In the genomic region with DNA sequence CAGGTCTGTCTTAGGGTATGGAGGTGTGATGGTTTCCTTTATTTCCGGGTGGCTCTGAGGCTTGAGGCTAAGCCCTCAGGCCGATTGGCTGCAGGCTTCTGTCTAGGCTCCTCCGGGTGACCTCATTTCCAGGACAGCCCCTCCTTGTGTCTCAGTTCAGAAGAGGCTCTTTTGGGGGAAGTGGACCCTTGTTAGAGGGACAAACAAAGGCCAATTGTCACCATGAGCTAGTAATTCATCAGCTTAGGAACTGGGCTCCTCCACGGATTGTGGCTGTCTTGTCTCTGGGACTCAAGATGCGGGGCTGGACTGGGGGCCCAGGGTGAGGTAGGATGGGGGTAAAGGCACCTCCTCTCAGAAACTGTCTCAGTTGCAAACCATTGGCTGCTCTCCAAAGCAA, we compare ENCODE assay signal across 19 mouse cellular contexts. TPM values are rescaled to one million over a fixed set of nuclear protein-coding genes. Genes with fewer than 3 reads are reported as not detected.
DNase-seq lines count a peak whose midpoint lies in the region; ATAC-seq and TF ChIP-seq lines count a peak whose summit lies in the region.
"Had no signal": no experiment of that assay in that cellular context is flagged by ENCODE, and none has a peak within 500 bp of the region (broad histone marks: within the 10 kb centered on the region; RNA-seq: fewer than 3 reads in every experiment).

No protein-coding gene starts in this region.

- no peak for TF ChIP-seq CTCF in liver, postnatal 0 days (IDR thresholded peaks at IDR 0.05; ENCODE audit: low read depth)
- no peak for TF ChIP-seq CTCF in brain, embryonic 14.5 days (IDR thresholded peaks at IDR 0.05; ENCODE audit: borderline replicate concordance, extremely low read depth, insufficient read depth, insufficient read length)
- no peak for TF ChIP-seq CTCF in layer of hippocampus, adult 2 months (conservative IDR thresholded peaks at IDR 0.05)

- H3K4me3 ChIP-seq in heart, embryonic 10.5 days = no peak overlapping the region
- no peak overlapping the region for H3K4me3 ChIP-seq in liver, embryonic 12.5 days
- no peak overlapping the region for H3K4me3 ChIP-seq in liver, postnatal 0 days (ENCODE audit: low read depth, low read length)
- H3K4me3 ChIP-seq in embryonic facial prominence, embryonic 14.5 days (ENCODE audit: low read depth, low read length) = no peak overlapping the region
- H3K4me3 ChIP-seq in layer of hippocampus, adult 2 months = no peak overlapping the region
- H3K4me3 ChIP-seq: embryonic facial prominence, embryonic 15.5 days; heart, embryonic 12.5 days; kidney, embryonic 15.5 days; limb, embryonic 15.5 days had no signal

- no peak for ATAC-seq in liver, embryonic 12.5 days
- ATAC-seq in liver, postnatal 0 days = no peak
- no peak; the same call in 1 of the 2 replicates for ATAC-seq in embryonic facial prominence, embryonic 14.5 days (ENCODE audit: low read depth)
- ATAC-seq: inflammation-experienced regulatory T-cells, adult 6 months had no signal

- intact Hi-C loops in heart, postnatal 14 days (cut with DNase I) = no loop called here

- H3K9me3 ChIP-seq in heart, embryonic 10.5 days = no peaks in the 10 kb centered on the region
- H3K9me3 ChIP-seq in liver, embryonic 12.5 days (replicated peaks) = no peaks in the 10 kb centered on the region
- H3K9me3 ChIP-seq in liver, postnatal 0 days (ENCODE audit: low read length) = no peaks in the 10 kb centered on the region
- H3K9me3 ChIP-seq in embryonic facial prominence, embryonic 14.5 days (ENCODE audit: control insufficient read depth, low read length) = no peaks in the 10 kb centered on the region
- H3K9me3 ChIP-seq: embryonic facial prominence, embryonic 15.5 days; heart, embryonic 12.5 days; kidney, embryonic 15.5 days; limb, embryonic 15.5 days had no signal

- 0 out of 2 replicates have a peak overlapping the region, but pooled peaks have one; percentile 23 for H3K27ac ChIP-seq in heart, embryonic 10.5 days
- H3K27ac ChIP-seq in liver, embryonic 12.5 days = no peak overlapping the region
- H3K27ac ChIP-seq in liver, postnatal 0 days (ENCODE audit: low read depth) = no peak overlapping the region
- 0 out of 2 replicates have a peak overlapping the region, but pooled peaks have one; percentile 22 for H3K27ac ChIP-seq in embryonic facial prominence, embryonic 14.5 days (replicated peaks; ENCODE audit: low read depth, low read length)
- H3K27ac ChIP-seq in layer of hippocampus, adult 2 months = no peak overlapping the region
- H3K27ac ChIP-seq: stomach, postnatal 0 days had no signal

- H3K9ac ChIP-seq in liver, embryonic 12.5 days = peak overlapping the region; percentile 3; the same call in 1 of the 2 replicates
- no peak overlapping the region for H3K9ac ChIP-seq in liver, postnatal 0 days (replicated peaks)
- no peak overlapping the region for H3K9ac ChIP-seq in embryonic facial prominence, embryonic 14.5 days (ENCODE audit: low read depth, low read length)
- H3K9ac ChIP-seq: embryonic facial prominence, embryonic 15.5 days; heart, embryonic 12.5 days; kidney, embryonic 15.5 days; limb, embryonic 15.5 days had no signal

- 50% methylated on average over 5 of the region's 5 CpGs for WGBS in heart, embryonic 10.5 days
- WGBS in liver, embryonic 12.5 days (ENCODE audit: insufficient replicate concordance) = 50% methylated on average over 5 of the region's 5 CpGs
- 58% methylated on average over 5 of the region's 5 CpGs for WGBS in liver, postnatal 0 days (ENCODE audit: insufficient replicate concordance)
- WGBS in embryonic facial prominence, embryonic 14.5 days = 32% methylated on average over 5 of the region's 5 CpGs

- DNase-seq in heart, embryonic 10.5 days (ENCODE audit: low spot score) = no peak
- no peak for DNase-seq in heart, postnatal 14 days
- DNase-seq in liver, postnatal 0 days = no peak
- peak; percentile 49 for DNase-seq in brain, embryonic 14.5 days (ENCODE audit: low read depth)
- DNase-seq in embryonic facial prominence, embryonic 14.5 days (ENCODE audit: low spot score) = peak; percentile 60
- no peak for DNase-seq in layer of hippocampus, adult 2 months (ENCODE audit: low spot score in 2 of 2)
- no peak for DNase-seq in MN1 (ENCODE audit: low spot score)
- DNase-seq: adrenal gland, postnatal 25 days; cerebellum, adult 11-12 months; cerebellum, postnatal 25 days; lung, postnatal 4 days; right cerebral cortex, postnatal 4 days had no signal

- no peak overlapping the region for H3K4me2 ChIP-seq in liver, embryonic 12.5 days
- no peak overlapping the region for H3K4me2 ChIP-seq in liver, postnatal 0 days (ENCODE audit: low read depth, low read length)
- H3K4me2 ChIP-seq in embryonic facial prominence, embryonic 14.5 days (ENCODE audit: low read depth, low read length) = no peak overlapping the region
- H3K4me2 ChIP-seq: embryonic facial prominence, embryonic 15.5 days; heart, embryonic 12.5 days; kidney, embryonic 15.5 days had no signal

- H3K36me3 ChIP-seq in heart, embryonic 10.5 days = no peaks in the 10 kb centered on the region
- H3K36me3 ChIP-seq in liver, embryonic 12.5 days = no peaks in the 10 kb centered on the region
- H3K36me3 ChIP-seq in liver, postnatal 0 days (replicated peaks; ENCODE audit: insufficient read depth, low read length) = no peaks in the 10 kb centered on the region
- no peaks in the 10 kb centered on the region for H3K36me3 ChIP-seq in embryonic facial prominence, embryonic 14.5 days (ENCODE audit: control insufficient read depth, insufficient read depth, low read length)
- H3K36me3 ChIP-seq: embryonic facial prominence, embryonic 15.5 days; heart, embryonic 12.5 days; kidney, embryonic 15.5 days; limb, embryonic 15.5 days had no signal

- no peak for TF ChIP-seq POLR2A in brain, embryonic 14.5 days (IDR thresholded peaks at IDR 0.05; ENCODE audit: borderline replicate concordance, extremely low read depth, insufficient read depth, insufficient read length, poor library complexity, severe bottlenecking)

- peaks cover 37% of the 10 kb centered on the region for H3K4me1 ChIP-seq in heart, embryonic 10.5 days
- peaks cover 27% of the 10 kb centered on the region for H3K4me1 ChIP-seq in liver, embryonic 12.5 days
- H3K4me1 ChIP-seq in liver, postnatal 0 days (ENCODE audit: insufficient read depth) = peaks cover 24% of the 10 kb centered on the region
- H3K4me1 ChIP-seq in embryonic facial prominence, embryonic 14.5 days (ENCODE audit: control insufficient read depth, insufficient read depth, low read length) = peaks cover 29% of the 10 kb centered on the region

- peaks cover 86% of the 10 kb centered on the region for H3K27me3 ChIP-seq in heart, embryonic 10.5 days (ENCODE audit: insufficient read depth, poor library complexity, severe bottlenecking)
- H3K27me3 ChIP-seq in liver, embryonic 12.5 days (replicated peaks) = peaks cover 59% of the 10 kb centered on the region
- no peaks in the 10 kb centered on the region for H3K27me3 ChIP-seq in liver, postnatal 0 days (ENCODE audit: insufficient read depth, low read length)
- no peaks in the 10 kb centered on the region for H3K27me3 ChIP-seq in embryonic facial prominence, embryonic 14.5 days (replicated peaks; ENCODE audit: control insufficient read depth, insufficient read depth, low read length)
- H3K27me3 ChIP-seq: embryonic facial prominence, embryonic 15.5 days; limb, embryonic 15.5 days had no signal

- no peak for TF ChIP-seq EP300 in liver, postnatal 0 days (IDR thresholded peaks at IDR 0.05; ENCODE audit: low read depth)

RNA-seq across cellular contexts. Expression of gene Rxra, which starts 5.5 kb away (rescaled TPM):
- polyA plus RNA-seq in heart, embryonic 10.5 days (2016; fragmentation: Nextera tagmentation; extraction: Ambion mirVana) = 6.4 and 8.0 TPM in 2 replicates
- 10 to 100 TPM; 38.8 to 42.2 TPM for total RNA-seq in heart, postnatal 14 days (2021)
- polyA plus RNA-seq in liver, embryonic 12.5 days (2016; fragmentation: Nextera tagmentation; extraction: Ambion mirVana) = 3.9 and 4.2 TPM in 2 replicates
- polyA plus RNA-seq in liver, postnatal 0 days (2015; fragmentation: Nextera tagmentation; extraction: Ambion mirVana) = 13.3 and 13.9 TPM in 2 replicates
- 15.2 and 20.4 TPM in 2 replicates for polyA plus RNA-seq in brain, embryonic 14.5 days (2012; rRNA removed)
- polyA plus RNA-seq in embryonic facial prominence, embryonic 14.5 days (2014; fragmentation: Nextera tagmentation; extraction: Ambion mirVana) = 11.3 and 11.5 TPM in 2 replicates
- 10 to 100 TPM; 26.9 to 29.5 TPM for total RNA-seq in layer of hippocampus, adult 2 months (2021)

Comparison
In these comparisons a context has a peak if more than half of its experiments do, and no peak if none do; other contexts are left out.
1. DNase-seq: peak in brain, embryonic 14.5 days (single experiment) and embryonic facial prominence, embryonic 14.5 days (single experiment); none in heart, embryonic 10.5 days (single experiment), heart, postnatal 14 days (0 of 2), liver, postnatal 0 days (single experiment), layer of hippocampus, adult 2 months (0 of 2) and MN1 (single experiment).
2. H3K27ac ChIP-seq: peak in heart, embryonic 10.5 days (single experiment) and embryonic facial prominence, embryonic 14.5 days (single experiment); none in liver, embryonic 12.5 days (single experiment), liver, postnatal 0 days (single experiment) and layer of hippocampus, adult 2 months (single experiment).